ENCODE assay signal across 9 mouse cellular contexts in genomic region chr4:106921375-106922336, GRCm38 (mm10). TPM values are rescaled to one million over a fixed set of nuclear protein-coding genes. Genes with fewer than 3 reads are reported as not detected.
DNase-seq lines count a peak whose midpoint lies in the region; ATAC-seq and TF ChIP-seq lines count a peak whose summit lies in the region.
"Had no signal": no experiment of that assay in that cellular context is flagged by ENCODE, and none has a peak within 500 bp of the region (broad histone marks: within the 10 kb centered on the region; RNA-seq: fewer than 3 reads in every experiment).

No protein-coding gene starts in this region.

- no peak for TF ChIP-seq CTCF in kidney, adult 2 months (conservative IDR thresholded peaks at IDR 0.05; ENCODE audit: insufficient read depth, insufficient read length, low read depth, low read length)

- DNase-seq in kidney, adult 2 months: peak; percentile 60
- DNase-seq in kidney, postnatal 14 days: no peak
- DNase-seq in ovary, postnatal 14 days (ENCODE audit: low spot score): no peak
- no peak for DNase-seq in thymus, postnatal 10 days (ENCODE audit: low spot score in 2 of 2)

- no peak for TF ChIP-seq POLR2A in kidney, adult 2 months (IDR thresholded peaks at IDR 0.05; ENCODE audit: low read depth, low read length)

- H3K4me2 ChIP-seq in heart, embryonic 13.5 days: peak overlapping the region; percentile 46
- H3K4me2 ChIP-seq in limb, embryonic 13.5 days (replicated peaks): peak overlapping the region; percentile 7; the same call in 1 of the 2 replicates
- H3K4me2 ChIP-seq in neural tube, embryonic 15.5 days: no peak overlapping the region

- no peaks in the 10 kb centered on the region for H3K27me3 ChIP-seq in kidney, adult 2 months (replicated peaks; ENCODE audit: control insufficient read depth, insufficient read depth, low read length)
- H3K27me3 ChIP-seq in erythroblast, embryonic 14.5 days (ENCODE audit: control insufficient read depth): no peaks in the 10 kb centered on the region
- H3K27me3 ChIP-seq in heart, embryonic 13.5 days (replicated peaks): no peaks in the 10 kb centered on the region
- no peaks in the 10 kb centered on the region for H3K27me3 ChIP-seq in limb, embryonic 13.5 days
- H3K27me3 ChIP-seq in neural tube, embryonic 15.5 days (replicated peaks): no peaks in the 10 kb centered on the region

- ATAC-seq in heart, embryonic 13.5 days (ENCODE audit: extremely low read depth, insufficient number of reproducible peaks, low FRiP score, low TSS enrichment): no peak
- no peak for ATAC-seq in limb, embryonic 13.5 days (ENCODE audit: low FRiP score, low read depth)
- peak; percentile 33; the same call in 1 of the 2 replicates for ATAC-seq in neural tube, embryonic 15.5 days (ENCODE audit: low FRiP score)

- H3K36me3 ChIP-seq in kidney, adult 2 months (ENCODE audit: control insufficient read depth, insufficient read depth, low read length): peaks cover 2% of the 10 kb centered on the region
- peaks cover 100% of the 10 kb centered on the region for H3K36me3 ChIP-seq in erythroblast, embryonic 14.5 days (ENCODE audit: control insufficient read depth)
- peaks cover 94% of the 10 kb centered on the region for H3K36me3 ChIP-seq in heart, embryonic 13.5 days
- H3K36me3 ChIP-seq in limb, embryonic 13.5 days: peaks cover 99% of the 10 kb centered on the region
- H3K36me3 ChIP-seq in neural tube, embryonic 15.5 days: peaks cover 64% of the 10 kb centered on the region

- H3K4me3 ChIP-seq in kidney, adult 2 months (ENCODE audit: insufficient read depth, low read depth, low read length): no peak overlapping the region
- H3K4me3 ChIP-seq in erythroblast, embryonic 14.5 days (replicated peaks): peak overlapping the region; percentile 53
- peak overlapping the region; percentile 20 for H3K4me3 ChIP-seq in heart, embryonic 13.5 days
- H3K4me3 ChIP-seq in limb, embryonic 13.5 days: no peak overlapping the region
- no peak overlapping the region for H3K4me3 ChIP-seq in neural tube, embryonic 15.5 days (replicated peaks)

- H3K27ac ChIP-seq in kidney, adult 2 months (ENCODE audit: insufficient read depth, low read depth, low read length): no peak overlapping the region
- H3K27ac ChIP-seq in heart, embryonic 13.5 days (replicated peaks): peak overlapping the region; percentile 13
- peak overlapping the region; percentile 11; the same call in 1 of the 2 replicates for H3K27ac ChIP-seq in limb, embryonic 13.5 days
- H3K27ac ChIP-seq in neural tube, embryonic 15.5 days (replicated peaks): no peak overlapping the region
- H3K27ac ChIP-seq: macrophage had no signal

- H3K4me1 ChIP-seq in kidney, adult 2 months (ENCODE audit: control insufficient read depth, insufficient read depth, low read length): no peaks in the 10 kb centered on the region
- H3K4me1 ChIP-seq in erythroblast, embryonic 14.5 days (ENCODE audit: control insufficient read depth): peaks cover 90% of the 10 kb centered on the region
- H3K4me1 ChIP-seq in heart, embryonic 13.5 days: peaks cover 57% of the 10 kb centered on the region
- peaks cover 54% of the 10 kb centered on the region for H3K4me1 ChIP-seq in limb, embryonic 13.5 days
- H3K4me1 ChIP-seq in neural tube, embryonic 15.5 days: peaks cover 73% of the 10 kb centered on the region

- no peak overlapping the region for H3K9ac ChIP-seq in heart, embryonic 13.5 days
- peak overlapping the region; percentile 35; the same call in 1 of the 2 replicates for H3K9ac ChIP-seq in limb, embryonic 13.5 days
- H3K9ac ChIP-seq in neural tube, embryonic 15.5 days (replicated peaks): no peak overlapping the region

- H3K9me3 ChIP-seq in erythroblast, embryonic 14.5 days (ENCODE audit: control insufficient read depth, low read length): no peaks in the 10 kb centered on the region
- H3K9me3 ChIP-seq in heart, embryonic 13.5 days: no peaks in the 10 kb centered on the region
- H3K9me3 ChIP-seq in limb, embryonic 13.5 days: no peaks in the 10 kb centered on the region
- no peaks in the 10 kb centered on the region for H3K9me3 ChIP-seq in neural tube, embryonic 15.5 days (replicated peaks)

- WGBS in kidney, adult 2 months: 70% methylated on average over 9 of the region's 9 CpGs
- WGBS in heart, embryonic 13.5 days: 67% methylated on average over 9 of the region's 9 CpGs
- WGBS in limb, embryonic 13.5 days: 50% methylated on average over 9 of the region's 9 CpGs
- 66% methylated on average over 9 of the region's 9 CpGs for WGBS in neural tube, embryonic 15.5 days

RNA-seq across cellular contexts. Expression of gene Ssbp3, which starts 11.2 kb away (rescaled TPM):
- polyA plus RNA-seq in kidney, adult 2 months (2012; rRNA removed): 44.6 and 48.6 TPM in 2 replicates
- 93.7 and 94.2 TPM in 2 replicates for polyA plus RNA-seq in erythroblast, embryonic 14.5 days (2012)
- polyA plus RNA-seq in heart, embryonic 13.5 days (2015; fragmentation: Nextera tagmentation; extraction: Ambion mirVana): 59.8 and 61.9 TPM in 2 replicates
- polyA plus RNA-seq in limb, embryonic 13.5 days (2015; fragmentation: Nextera tagmentation; extraction: Ambion mirVana): 171 and 173 TPM in 2 replicates
- polyA plus RNA-seq in neural tube, embryonic 15.5 days (2015; fragmentation: Nextera tagmentation; extraction: Ambion mirVana): 118 and 130 TPM in 2 replicates

Comparison
In these comparisons a context has a peak if more than half of its experiments do, and no peak if none do; other contexts are left out.
1. H3K27ac ChIP-seq: peak in heart, embryonic 13.5 days (single experiment) and limb, embryonic 13.5 days (single experiment); none in kidney, adult 2 months (single experiment) and neural tube, embryonic 15.5 days (single experiment).
2. H3K4me3 ChIP-seq: peak in erythroblast, embryonic 14.5 days (single experiment) and heart, embryonic 13.5 days (single experiment); none in kidney, adult 2 months (single experiment), limb, embryonic 13.5 days (single experiment) and neural tube, embryonic 15.5 days (single experiment).